Mouse (Mus musculus) brown adipose tissue, adult 24 weeks (tissue): ENCODE results near the gene Lypd8. TPM values are rescaled to one million over a fixed set of nuclear protein-coding genes. Genes with fewer than 3 reads are reported as not detected.

Experiments used
- polyA plus RNA-seq: library from polyadenylated mRNA; stranded (reverse); fragments of >200 nt; gene quantifications from 2 replicates; pipeline ENCODE4 v1.2.4, GENCODE M21; 2012; ENCODE audit not compliant: missing spikeins, insufficient read depth, insufficient read length

Lypd8 gene
- polyA plus RNA-seq, 1 experiment, result not detected

Other genes starting within 250 kb of the Lypd8 start
- 3.3 and 3.4 TPM in 2 replicates for gene Gemin5, start 210.5 kb upstream of the Lypd8 start, polyA plus RNA-seq
- gene Mrpl22, start 207.4 kb upstream of the Lypd8 start, polyA plus RNA-seq, result 69.5 and 84.9 TPM in 2 replicates
- 10.2 and 13.9 TPM in 2 replicates for gene Igtp, start 179.5 kb upstream of the Lypd8 start, polyA plus RNA-seq
- gene Irgm2, start 179.4 kb upstream of the Lypd8 start, polyA plus RNA-seq, result 7.5 and 7.9 TPM in 2 replicates
- not detected in 2 replicates for gene 4930438A08Rik, start 104.2 kb upstream of the Lypd8 start, polyA plus RNA-seq
- gene Zfp692, start 72.0 kb upstream of the Lypd8 start, polyA plus RNA-seq, result 2.0 and 2.6 TPM in 2 replicates
- gene Zfp672, start 48.7 kb upstream of the Lypd8 start, polyA plus RNA-seq, result 54.9 and 75.8 TPM in 2 replicates
- 19.5 and 20.6 TPM in 2 replicates for gene Sh3bp5l, start 48.3 kb upstream of the Lypd8 start, polyA plus RNA-seq
- gene 1810065E05Rik, start 42.1 kb downstream of the Lypd8 start, polyA plus RNA-seq, result not detected in 2 replicates
- not detected in 2 replicates for gene Gm12253, start 53.5 kb downstream of the Lypd8 start, polyA plus RNA-seq
- gene Lypd9, start 73.9 kb downstream of the Lypd8 start, polyA plus RNA-seq, result not detected in 2 replicates
- gene Olfr30, start 83.2 kb downstream of the Lypd8 start, polyA plus RNA-seq, result not detected in 2 replicates
- not detected in 2 replicates for gene Olfr332, start 113.5 kb downstream of the Lypd8 start, polyA plus RNA-seq
- gene Olfr331, start 123.5 kb downstream of the Lypd8 start, polyA plus RNA-seq, result not detected in 2 replicates
- gene Olfr330, start 155.8 kb downstream of the Lypd8 start, polyA plus RNA-seq, result not detected in 2 replicates
- gene Olfr329-ps, start 167.4 kb downstream of the Lypd8 start, polyA plus RNA-seq, result not detected in 2 replicates
- not detected in 2 replicates for gene Olfr328, start 176.6 kb downstream of the Lypd8 start, polyA plus RNA-seq
- not detected in 2 replicates for gene Olfr224, start 191.5 kb downstream of the Lypd8 start, polyA plus RNA-seq
- gene Olfr325, start 198.7 kb downstream of the Lypd8 start, polyA plus RNA-seq, result not detected in 2 replicates
- not detected in 2 replicates for gene Olfr324, start 216.1 kb downstream of the Lypd8 start, polyA plus RNA-seq
- gene 2210407C18Rik, start 237.0 kb downstream of the Lypd8 start, polyA plus RNA-seq, result not detected in 2 replicates